Mouse (Mus musculus) liver, embryonic 15.5 days (tissue): ENCODE data around the gene Ccng2. TPM values are rescaled to one million over a fixed set of nuclear protein-coding genes. Genes with fewer than 3 reads are reported as not detected.

Experiments
- ATAC-seq: fragments of 200-750 bp; cut with Nextera tagmentation; 2 replicates; pipeline ENCODE4 v1.8.0; 2017; ENCODE audit warnings: moderate number of reproducible peaks, mild to moderate bottlenecking, moderate library complexity; ENCODE audit not compliant: insufficient read depth
- H3K27ac ChIP-seq: fragments of 300-500 bp; sonication (generic); replicated peaks from 2 replicates; pipeline ENCODE4 v1.5.1; 2015; ENCODE audit warnings: mild to moderate bottlenecking, inconsistent platforms
- H3K27me3 ChIP-seq: fragments of 300-500 bp; sonication (generic); 2 replicates; pipeline ENCODE4 v1.6.1; 2015; ENCODE audit warnings: mild to moderate bottlenecking, inconsistent platforms
- H3K36me3 ChIP-seq: fragments of 300-500 bp; sonication (generic); replicated peaks from 2 replicates; pipeline ENCODE4 v1.6.1; 2015; ENCODE audit warnings: moderate library complexity, mild to moderate bottlenecking, inconsistent platforms
- H3K4me1 ChIP-seq: fragments of 300-500 bp; sonication (generic); replicated peaks from 2 replicates; pipeline ENCODE4 v1.6.1; 2015; ENCODE audit warnings: inconsistent platforms
- H3K4me2 ChIP-seq: fragments of 300-500 bp; sonication (generic); 2 replicates; pipeline ENCODE4 v1.6.1; 2015; ENCODE audit warnings: moderate library complexity, mild to moderate bottlenecking, inconsistent platforms
- H3K4me3 ChIP-seq: fragments of 300-500 bp; sonication (generic); replicated peaks from 2 replicates; pipeline ENCODE4 v1.5.1; 2015; ENCODE audit warnings: mild to moderate bottlenecking, inconsistent platforms
- H3K9ac ChIP-seq: fragments of 300-500 bp; sonication (generic); 2 replicates; pipeline ENCODE4 v1.6.1; 2015; ENCODE audit warnings: moderate library complexity, mild to moderate bottlenecking, inconsistent platforms
- H3K9me3 ChIP-seq: fragments of 300-500 bp; sonication (generic); replicated peaks from 2 replicates; pipeline ENCODE4 v1.6.1; 2016; ENCODE audit warnings: inconsistent platforms
- WGBS: fragments of 180-500 bp; shearing (Covaris S2); methylation state at CpG from one replicate; pipeline ENCODE4 v1.1.7; 2015; ENCODE audit warnings: mixed read lengths; ENCODE audit not compliant: insufficient replicate concordance; 5-methylcytosine and 5-hydroxymethylcytosine counted together
- polyA plus RNA-seq: library from polyadenylated mRNA; unstranded; fragments of >200 nt; fragmentation: Nextera tagmentation; extraction: Ambion mirVana; gene quantifications from 2 replicates; pipeline ENCODE4 v1.2.1, GENCODE M21; 2015

Gene Ccng2
- polyA plus RNA-seq: 22.0 and 23.9 TPM in 2 replicates

DNA sequence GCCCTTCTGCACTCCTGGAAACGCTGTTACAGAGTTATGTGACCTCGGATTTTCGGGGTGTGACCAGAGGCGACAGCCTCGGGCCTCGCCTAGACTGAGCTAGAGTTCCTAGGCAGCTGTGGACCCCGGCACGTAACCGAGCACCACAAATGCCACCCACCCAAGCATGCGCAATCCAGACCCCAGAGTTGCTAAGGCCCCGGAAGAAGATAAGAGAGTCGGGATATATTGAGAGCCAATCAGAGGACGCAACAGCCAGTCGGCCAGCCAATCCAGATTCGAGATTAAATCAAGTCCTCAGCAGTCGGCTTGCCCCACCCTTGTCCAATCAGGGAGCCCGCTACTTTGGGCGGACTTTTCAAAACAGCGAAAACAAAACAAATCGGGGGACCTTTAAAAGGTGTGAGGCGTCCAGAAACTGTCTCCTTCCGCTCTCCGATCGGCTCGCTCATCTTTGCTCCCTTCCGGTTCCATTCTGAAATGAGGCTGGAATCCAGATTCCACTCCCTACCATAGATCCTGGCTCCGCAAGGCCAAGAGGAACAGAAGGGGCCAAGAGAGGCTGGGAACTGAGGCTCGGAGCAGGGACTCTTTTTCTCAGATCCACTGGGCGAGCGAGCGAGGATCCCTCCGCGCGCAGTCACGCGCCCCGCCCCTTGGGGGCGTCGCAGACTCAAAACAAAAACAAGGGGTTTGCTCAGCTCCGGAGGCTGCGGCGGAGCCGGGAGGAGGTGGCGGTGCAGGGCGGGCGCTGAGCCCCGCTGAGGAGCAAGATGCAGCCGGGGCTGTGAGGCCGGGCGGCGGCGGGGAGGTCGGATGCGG, at the start of gene Ccng2:
Ccng2 (plus strand) TSS at position 375 of the 822 bp plus-strand sequence.
- peak within 1 kb of the TSS; percentile 80 for H3K4me3 ChIP-seq
- H3K9me3 ChIP-seq: no peaks in the 10 kb centered on the region
- peak within 1 kb of the TSS; percentile 83 for H3K27ac ChIP-seq
- peak; percentile 90 for ATAC-seq
- peak within 1 kb of the TSS; percentile 82 for H3K9ac ChIP-seq
- H3K4me1 ChIP-seq: peaks cover 49% of the 10 kb centered on the region
- H3K4me2 ChIP-seq: peak within 1 kb of the TSS; percentile 88
- H3K36me3 ChIP-seq: peaks cover 13% of the 10 kb centered on the region
- H3K27me3 ChIP-seq: peaks cover 10% of the 10 kb centered on the region; the same call in 1 of the 2 replicates
- WGBS: under 1% methylated on average over 54 of the region's 54 CpGs

DNA sequence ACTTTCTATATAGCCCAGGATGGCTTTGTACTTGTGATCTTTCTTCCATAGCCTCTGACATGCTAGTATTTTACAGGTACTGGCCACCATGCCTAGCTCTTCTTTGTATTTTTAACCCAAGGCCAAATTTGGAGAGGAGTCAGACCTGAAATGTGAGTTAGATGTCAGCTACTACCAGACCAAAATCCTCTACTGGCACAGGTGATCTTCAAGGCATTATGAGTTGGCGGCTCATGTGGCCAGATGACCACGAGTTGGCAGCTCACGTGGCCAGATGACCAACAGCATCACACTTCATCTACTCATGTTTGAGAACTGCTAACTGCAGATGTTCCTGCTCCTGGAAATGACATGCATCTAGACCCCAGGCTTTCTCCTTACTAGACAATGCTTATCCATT, 48.7 kb upstream of the Ccng2 start:
- Histone ChIP-seq H3K4me2 (no peak overlapping the region), H3K4me1 (no peaks in the 10 kb centered on the region), H3K27ac (no peak overlapping the region), H3K9ac (no peak overlapping the region), H3K36me3 (no peaks in the 10 kb centered on the region), H3K4me3 (no peak overlapping the region), H3K9me3 (no peaks in the 10 kb centered on the region), H3K27me3 (peaks cover 3% of the 10 kb centered on the region; the same call in 1 of the 2 replicates)
- 68% methylated on average over 3 of the region's 3 CpGs for WGBS
- ATAC-seq: no peak

- 54% methylated on average over 3 of the region's 3 CpGs for WGBS
- H3K4me2 ChIP-seq: no peak overlapping the region
- no peak for ATAC-seq
- H3K36me3 ChIP-seq: no peaks in the 10 kb centered on the region
- H3K9me3 ChIP-seq: no peaks in the 10 kb centered on the region
- H3K27me3 ChIP-seq: peaks cover 9% of the 10 kb centered on the region; the same call in 1 of the 2 replicates
- H3K4me1 ChIP-seq: peaks cover 6% of the 10 kb centered on the region; the same call in 1 of the 2 replicates
- H3K27ac ChIP-seq: no peak overlapping the region
- H3K9ac ChIP-seq: no peak overlapping the region
- H3K4me3 ChIP-seq: no peak overlapping the region
Observed at GRCm38 (mm10) chr5:93221661-93222060, 45.4 kb upstream of the Ccng2 start.

DNA sequence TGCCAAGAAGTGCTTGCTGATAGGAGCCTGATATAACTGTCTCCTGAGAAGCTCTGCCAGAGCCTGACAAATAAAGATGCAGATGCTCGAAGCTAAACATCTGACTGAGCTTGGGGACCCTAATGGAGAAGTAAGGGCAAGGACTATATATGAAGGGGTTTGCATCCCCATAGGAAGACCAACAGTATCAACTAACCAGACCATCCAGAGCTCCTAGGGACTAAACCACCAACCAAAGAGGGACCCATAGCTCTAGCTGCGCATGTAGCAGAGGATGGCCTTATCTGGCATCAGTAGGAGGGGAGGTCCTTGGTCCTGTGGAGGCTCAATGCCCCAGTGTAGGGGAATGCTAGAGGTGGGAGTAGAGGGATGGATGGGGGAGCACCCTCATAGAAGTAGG, 42.5 kb upstream of the Ccng2 start:
- Histone ChIP-seq H3K27me3 (peaks cover 9% of the 10 kb centered on the region; the same call in 1 of the 2 replicates), H3K4me1 (peaks cover 23% of the 10 kb centered on the region), H3K4me2 (no peak overlapping the region), H3K36me3 (no peaks in the 10 kb centered on the region), H3K9me3 (no peaks in the 10 kb centered on the region), H3K4me3 (no peak overlapping the region), H3K27ac (no peak overlapping the region), H3K9ac (no peak overlapping the region)
- ATAC-seq: no peak
- 63% methylated on average over 2 of the region's 2 CpGs for WGBS

- H3K4me2 ChIP-seq: peak overlapping the region; percentile 36
Observed at GRCm38 (mm10) chr5:93227157-93227556, 39.9 kb upstream of the Ccng2 start.

GRCm38 (mm10) chr5:93229527-93229926, 37.5 kb upstream of the Ccng2 start:
- H3K4me3 ChIP-seq: no peak overlapping the region
- no peaks in the 10 kb centered on the region for H3K36me3 ChIP-seq
- WGBS: 36% methylated on average over 2 of the region's 2 CpGs
- H3K4me1 ChIP-seq: peaks cover 36% of the 10 kb centered on the region
- H3K27ac ChIP-seq: no peak overlapping the region
- H3K9me3 ChIP-seq: no peaks in the 10 kb centered on the region
- no peak overlapping the region for H3K4me2 ChIP-seq
- no peak overlapping the region for H3K9ac ChIP-seq
- no peak for ATAC-seq
- H3K27me3 ChIP-seq: 0 out of 2 replicates have a peak, but pooled peaks cover 9% of the 10 kb centered on the region

More at GRCm38 (mm10) chr5:93227157-93227556, 39.9 kb upstream of the Ccng2 start:
- Histone ChIP-seq H3K27ac (no peak overlapping the region), H3K36me3 (no peaks in the 10 kb centered on the region), H3K9ac (no peak overlapping the region), H3K4me1 (peaks cover 23% of the 10 kb centered on the region), H3K4me3 (no peak overlapping the region), H3K9me3 (no peaks in the 10 kb centered on the region), H3K27me3 (peaks cover 9% of the 10 kb centered on the region; the same call in 1 of the 2 replicates)
- peak; percentile 68 for ATAC-seq
- 35% methylated on average over 3 of the region's 3 CpGs for WGBS

DNA sequence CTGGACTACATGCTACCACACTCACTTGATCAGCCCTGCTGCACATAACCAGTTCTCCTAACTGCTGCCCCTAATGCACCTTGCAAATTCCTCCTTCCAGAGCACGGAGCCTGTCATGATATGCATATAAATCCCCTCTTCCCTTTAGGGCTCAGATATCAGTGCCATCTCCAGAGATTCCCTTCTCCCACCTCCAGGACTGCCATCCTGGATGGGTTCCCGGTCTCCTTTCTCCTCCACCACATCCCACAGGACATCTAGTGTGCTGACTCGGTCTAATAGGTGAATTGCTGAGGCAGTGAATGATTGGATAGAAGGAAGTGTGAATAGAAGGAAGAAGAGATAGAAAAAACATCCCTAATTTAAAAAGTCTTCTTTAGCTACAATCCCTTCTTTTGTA, 35.3 kb upstream of the Ccng2 start:
- Histone ChIP-seq H3K4me1 (peaks cover 29% of the 10 kb centered on the region), H3K4me2 (no peak overlapping the region), H3K27ac (no peak overlapping the region), H3K36me3 (no peaks in the 10 kb centered on the region), H3K9ac (no peak overlapping the region), H3K9me3 (no peaks in the 10 kb centered on the region), H3K27me3 (no peaks in the 10 kb centered on the region), H3K4me3 (no peak overlapping the region)
- 60% methylated on average over 3 of the region's 3 CpGs for WGBS
- ATAC-seq: no peak

DNA sequence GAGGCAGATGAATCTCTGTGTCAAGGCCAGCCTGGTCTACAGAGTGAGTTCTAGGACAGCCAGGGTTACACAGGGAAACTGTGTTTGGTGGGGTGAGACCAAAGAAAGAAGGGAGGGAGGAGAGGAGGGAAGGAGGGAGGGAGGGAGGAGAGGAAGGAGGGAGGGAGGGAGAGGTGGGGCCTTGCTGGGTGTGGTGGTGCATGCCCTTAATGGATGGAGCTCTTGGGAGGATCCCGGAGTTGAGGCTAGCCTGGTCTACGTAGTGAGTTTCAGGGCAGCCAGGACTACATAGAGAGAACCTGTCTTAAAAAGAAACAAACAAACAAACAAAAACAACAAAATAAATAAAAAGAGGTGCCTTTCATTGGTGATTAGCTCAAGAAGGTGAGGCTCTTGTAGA, 34.2 kb upstream of the Ccng2 start:
- WGBS: 65% methylated on average over 2 of the region's 2 CpGs
- ATAC-seq: peak; percentile 94
- no peak overlapping the region for H3K27ac ChIP-seq

DNA sequence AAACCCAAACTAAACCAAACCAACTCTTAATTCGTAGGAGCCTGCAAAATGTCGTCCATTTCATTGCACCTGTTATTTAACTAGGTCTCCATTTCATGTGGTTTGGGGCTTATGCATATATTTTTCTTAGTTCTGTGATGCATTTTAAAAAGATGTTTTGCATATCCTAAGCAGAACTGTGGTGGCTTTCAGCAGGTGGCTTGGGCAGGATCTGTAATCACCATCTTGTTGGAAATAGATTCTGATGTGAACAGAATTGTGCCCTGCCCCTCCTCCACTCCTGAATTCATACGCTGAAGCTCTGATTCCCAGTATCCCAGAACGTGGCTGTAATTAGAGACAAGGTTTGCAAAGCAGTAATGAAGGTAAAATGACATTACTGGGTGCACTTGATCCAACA, 32.9 kb upstream of the Ccng2 start:
- Histone ChIP-seq H3K4me3 (no peak overlapping the region), H3K27me3 (no peaks in the 10 kb centered on the region), H3K27ac (no peak overlapping the region), H3K4me2 (no peak overlapping the region), H3K9ac (no peak overlapping the region), H3K4me1 (peaks cover 25% of the 10 kb centered on the region), H3K36me3 (no peaks in the 10 kb centered on the region), H3K9me3 (no peaks in the 10 kb centered on the region)
- ATAC-seq: no peak
- 64% methylated on average over 4 of the region's 4 CpGs for WGBS

More for the DNA sequence above, 34.2 kb upstream of the Ccng2 start:
- H3K4me2 ChIP-seq: no peak overlapping the region
- no peak overlapping the region for H3K4me3 ChIP-seq
- H3K4me1 ChIP-seq: peaks cover 19% of the 10 kb centered on the region
- H3K36me3 ChIP-seq: no peaks in the 10 kb centered on the region
- H3K9ac ChIP-seq: no peak overlapping the region
- H3K27me3 ChIP-seq: no peaks in the 10 kb centered on the region
- H3K9me3 ChIP-seq: no peaks in the 10 kb centered on the region

DNA sequence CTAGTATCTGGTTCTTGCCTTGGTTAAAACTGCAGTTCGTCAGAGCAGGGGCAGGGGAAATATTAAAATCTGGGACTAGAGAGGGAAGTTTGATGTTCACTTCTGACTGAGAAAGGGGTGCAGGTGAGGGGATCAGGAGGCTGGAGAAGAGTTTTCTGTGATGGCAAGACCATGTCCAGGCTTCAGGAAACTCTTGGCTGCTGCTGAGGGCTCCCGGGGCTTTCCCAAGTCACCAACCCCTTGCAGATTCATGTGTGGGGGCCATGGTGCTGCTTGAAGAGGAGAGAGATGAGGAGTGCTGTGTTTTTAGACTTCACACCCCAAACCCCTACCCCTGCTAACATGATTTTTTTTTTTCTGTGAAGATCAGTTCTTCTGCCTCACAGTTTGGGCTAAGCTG, 32.5 kb upstream of the Ccng2 start:
- Histone ChIP-seq H3K4me3 (no peak overlapping the region), H3K9me3 (no peaks in the 10 kb centered on the region), H3K27ac (no peak overlapping the region), H3K4me2 (no peak overlapping the region), H3K27me3 (no peaks in the 10 kb centered on the region), H3K36me3 (no peaks in the 10 kb centered on the region), H3K4me1 (peaks cover 27% of the 10 kb centered on the region), H3K9ac (no peak overlapping the region)
- WGBS: 66% methylated on average over 2 of the region's 2 CpGs
- no peak for ATAC-seq

DNA sequence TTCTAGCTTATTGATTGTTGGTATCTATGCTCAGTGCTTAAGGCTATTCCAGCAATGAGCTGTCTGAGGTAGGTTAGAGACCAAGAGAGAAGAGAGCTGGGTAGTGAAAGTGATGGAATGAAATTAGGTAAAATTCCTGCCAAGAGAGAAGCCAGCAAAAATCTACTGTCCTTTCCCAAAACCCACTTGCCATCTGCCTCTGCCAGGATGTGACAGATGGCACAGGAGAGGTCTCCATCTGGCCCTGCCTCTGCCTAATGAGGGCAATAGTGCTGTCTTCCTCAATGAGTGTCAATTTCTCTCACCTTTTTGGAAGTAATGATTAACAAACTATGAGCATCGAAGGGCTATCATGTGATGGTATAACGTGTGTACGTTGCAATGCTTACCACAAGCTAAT, 31.2 kb upstream of the Ccng2 start:
- Histone ChIP-seq H3K9me3 (no peaks in the 10 kb centered on the region), H3K4me3 (no peak overlapping the region)
- WGBS: 81% methylated on average over 3 of the region's 3 CpGs

More for the DNA sequence above, 31.2 kb upstream of the Ccng2 start:
- Histone ChIP-seq H3K9ac (no peak overlapping the region), H3K36me3 (no peaks in the 10 kb centered on the region), H3K27ac (no peak overlapping the region), H3K4me2 (no peak overlapping the region), H3K27me3 (no peaks in the 10 kb centered on the region), H3K4me1 (peaks cover 39% of the 10 kb centered on the region)
- ATAC-seq: no peak
